Mouse (Mus musculus): Measurements from ENCODE around the gene Cptp. TPM values are rescaled to one million over a fixed set of nuclear protein-coding genes. Genes with fewer than 3 reads are reported as not detected.

Cptp gene
- polyA plus RNA-seq, 1 experiment: 19.6 TPM

- no peak for DNase-seq (ENCODE audit: extremely low spot score in 1 of 2, low spot score in 1 of 2)
Measured at GRCm38 (mm10) chr4:155889316-155889715, 20.1 kb upstream of the Cptp start.

DNA sequence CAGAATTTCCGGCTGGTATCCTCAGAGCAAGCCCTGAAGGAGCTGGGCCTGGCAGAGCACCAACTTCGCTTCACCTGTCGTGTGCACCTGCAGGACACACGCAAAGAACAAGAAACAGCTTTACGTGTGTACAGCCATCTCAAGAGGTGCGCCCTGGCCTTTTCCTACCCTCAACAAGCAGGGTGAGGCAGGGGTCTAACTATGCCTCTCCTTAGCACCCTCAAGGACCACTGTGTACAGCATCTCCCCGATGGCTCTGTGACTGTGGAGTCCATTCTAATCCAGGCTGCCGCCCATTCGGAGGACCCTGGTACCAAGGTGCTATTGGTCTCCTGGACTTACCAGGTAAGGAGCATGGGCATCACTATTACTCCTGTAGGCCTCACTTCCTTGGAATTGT, 18.9 kb upstream of the Cptp start:
- DNase-seq (ENCODE audit: extremely low spot score in 1 of 2, low spot score in 1 of 2): no peak

- no peak for DNase-seq (ENCODE audit: extremely low spot score in 1 of 2, low spot score in 1 of 2)
Measured at GRCm38 (mm10) chr4:155887674-155888073, 18.4 kb upstream of the Cptp start.

GRCm38 (mm10) chr4:155886330-155886729, 17.1 kb upstream of the Cptp start:
- no peak for DNase-seq (ENCODE audit: extremely low spot score in 1 of 2, low spot score in 1 of 2)

- no peak for DNase-seq (ENCODE audit: extremely low spot score in 1 of 2, low spot score in 1 of 2)
Measured at GRCm38 (mm10) chr4:155883587-155883986, 14.3 kb upstream of the Cptp start.

GRCm38 (mm10) chr4:155871404-155871803, 2.2 kb upstream of the Cptp start:
- DNase-seq (ENCODE audit: extremely low spot score in 1 of 2, low spot score in 1 of 2): no peak

GRCm38 (mm10) chr4:155868614-155869298, 484 bp downstream of the Cptp start:
- no peak for DNase-seq (ENCODE audit: extremely low spot score in 1 of 2, low spot score in 1 of 2)

- no peak for DNase-seq (ENCODE audit: extremely low spot score in 1 of 2, low spot score in 1 of 2)
Measured at GRCm38 (mm10) chr4:155863001-155863400, 6.2 kb downstream of the Cptp start, which contains the start of gene Tas1r3. Tas1r3 (minus strand) TSS chr4:155863362.

DNA sequence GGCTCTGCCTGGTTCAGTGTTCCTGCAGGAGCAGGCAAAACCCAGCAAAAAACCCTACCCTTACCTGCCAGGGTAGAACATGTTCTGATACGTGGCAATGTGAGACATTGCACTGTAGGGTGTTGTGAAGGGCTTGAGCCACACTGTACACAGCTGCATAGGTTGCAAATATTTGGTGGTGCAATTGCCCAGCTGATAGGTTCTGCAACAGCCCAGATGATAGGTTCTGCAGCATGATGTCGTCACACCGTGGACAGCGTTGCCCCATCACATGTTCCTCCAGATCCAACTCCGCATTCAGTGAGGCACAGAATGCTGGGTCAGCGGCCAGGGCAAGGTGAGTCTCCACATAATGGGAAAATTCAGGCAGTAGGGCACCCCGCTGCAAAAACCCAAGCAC, 7.5 kb downstream of the Cptp start:
- no peak for DNase-seq (ENCODE audit: extremely low spot score in 1 of 2, low spot score in 1 of 2)

DNA sequence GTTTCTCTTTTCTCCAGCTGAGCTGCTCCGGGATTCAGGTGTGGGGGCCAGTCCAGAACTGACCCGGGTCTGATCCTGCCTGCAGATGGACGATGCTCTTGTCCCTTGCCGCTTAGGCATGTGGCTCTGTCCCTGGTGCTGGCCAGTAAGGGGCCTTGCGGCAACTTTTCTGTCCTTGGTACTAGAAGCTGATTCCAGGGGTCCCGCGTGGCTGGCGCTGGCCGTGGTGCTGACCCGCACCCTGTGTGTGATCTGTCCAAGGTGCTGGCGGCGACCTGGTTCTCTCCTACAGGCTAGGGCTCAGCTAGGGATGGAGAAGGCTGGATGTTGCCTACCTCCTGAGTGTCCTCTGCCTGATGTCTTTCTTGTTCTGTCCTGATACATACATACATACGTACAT, 9.9 kb downstream of the Cptp start:
- DNase-seq (ENCODE audit: extremely low spot score in 1 of 2, low spot score in 1 of 2): no peak

DNA sequence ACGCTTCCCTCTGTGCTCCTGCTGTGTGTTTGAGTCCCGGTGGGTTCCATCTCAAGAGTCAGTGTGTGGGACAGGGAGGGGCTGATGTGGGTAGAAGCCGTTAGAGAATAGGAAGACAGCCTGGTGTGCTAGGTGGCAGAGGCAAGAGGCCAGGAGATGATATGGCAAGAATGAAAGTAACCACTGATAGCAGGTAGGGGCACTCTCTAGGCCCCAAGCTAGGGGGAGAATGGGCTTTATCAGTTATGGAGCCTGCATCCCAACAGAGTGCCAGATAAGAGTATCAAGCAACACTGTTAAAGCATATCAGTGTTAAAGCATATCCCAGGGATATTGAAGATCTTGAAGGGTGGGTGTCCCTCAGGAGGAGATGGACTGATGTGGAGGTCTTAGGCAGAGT, 12.4 kb downstream of the Cptp start:
- DNase-seq (ENCODE audit: extremely low spot score in 1 of 2, low spot score in 1 of 2): no peak

DNA sequence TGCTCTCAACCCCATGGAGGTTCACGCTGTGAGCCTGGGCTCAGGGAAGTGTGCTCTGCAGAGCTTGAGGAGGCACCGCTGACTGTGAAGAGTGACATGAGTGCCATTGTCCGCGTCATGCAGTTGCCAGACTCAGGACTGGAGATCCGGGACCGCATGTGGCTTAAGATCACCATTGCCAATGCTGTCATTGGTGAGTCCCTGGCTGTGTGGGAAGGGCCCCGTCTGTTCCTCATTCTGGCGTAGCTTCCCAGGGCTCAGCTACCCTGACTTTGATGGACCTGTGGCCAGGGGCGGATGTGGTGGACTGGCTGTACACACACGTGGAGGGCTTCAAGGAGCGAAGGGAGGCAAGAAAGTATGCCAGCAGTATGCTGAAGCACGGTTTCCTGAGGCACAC, 13.2 kb downstream of the Cptp start:
- DNase-seq (ENCODE audit: extremely low spot score in 1 of 2, low spot score in 1 of 2): no peak

GRCm38 (mm10) chr4:155854991-155855390, 14.2 kb downstream of the Cptp start:
- no peak for DNase-seq (ENCODE audit: extremely low spot score in 1 of 2, low spot score in 1 of 2)

DNA sequence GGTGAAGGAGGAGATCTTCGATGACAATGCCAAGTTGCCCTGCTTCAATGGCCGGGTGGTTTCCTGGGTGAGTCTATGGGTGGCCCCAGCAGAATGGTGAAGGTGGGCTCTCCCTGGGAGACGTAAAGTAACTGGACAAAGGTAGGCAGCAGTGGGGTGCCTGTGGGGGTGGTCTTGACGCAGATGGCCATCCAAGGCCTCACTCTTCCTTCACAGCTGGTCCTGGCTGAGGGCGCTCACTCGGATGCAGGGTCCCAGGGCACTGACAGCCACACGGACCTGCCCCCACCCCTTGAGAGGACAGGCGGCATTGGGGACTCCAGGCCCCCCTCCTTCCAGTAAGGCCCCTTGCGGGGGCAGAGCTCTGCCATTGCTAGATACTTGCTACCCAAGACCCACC, 15.8 kb downstream of the Cptp start:
- DNase-seq (ENCODE audit: extremely low spot score in 1 of 2, low spot score in 1 of 2): no peak

DNA sequence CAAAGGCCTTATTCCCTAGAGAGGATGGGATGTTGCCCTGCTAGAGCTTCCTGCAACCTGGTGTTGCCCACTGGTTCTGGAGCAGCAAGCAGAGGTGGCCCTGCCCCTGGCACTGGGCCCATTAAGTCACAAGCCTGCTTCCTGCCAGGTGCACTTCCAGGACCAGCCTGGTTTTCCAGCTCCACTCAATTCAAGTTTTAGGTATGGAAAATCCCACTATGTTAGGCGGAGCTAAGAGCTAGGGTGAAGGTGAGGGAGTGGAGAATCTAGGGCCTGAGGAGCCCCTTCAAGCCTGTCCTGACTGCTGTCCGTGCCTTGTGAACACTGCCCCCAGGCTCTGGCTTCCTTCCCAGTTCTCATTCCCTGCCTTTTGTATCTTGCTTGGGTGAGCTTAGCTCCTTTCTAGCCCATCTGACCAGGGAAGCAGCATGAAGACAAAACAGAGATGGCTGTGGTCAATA, 17.3 kb downstream of the Cptp start:
- no peak for DNase-seq (ENCODE audit: extremely low spot score in 1 of 2, low spot score in 1 of 2)

DNA sequence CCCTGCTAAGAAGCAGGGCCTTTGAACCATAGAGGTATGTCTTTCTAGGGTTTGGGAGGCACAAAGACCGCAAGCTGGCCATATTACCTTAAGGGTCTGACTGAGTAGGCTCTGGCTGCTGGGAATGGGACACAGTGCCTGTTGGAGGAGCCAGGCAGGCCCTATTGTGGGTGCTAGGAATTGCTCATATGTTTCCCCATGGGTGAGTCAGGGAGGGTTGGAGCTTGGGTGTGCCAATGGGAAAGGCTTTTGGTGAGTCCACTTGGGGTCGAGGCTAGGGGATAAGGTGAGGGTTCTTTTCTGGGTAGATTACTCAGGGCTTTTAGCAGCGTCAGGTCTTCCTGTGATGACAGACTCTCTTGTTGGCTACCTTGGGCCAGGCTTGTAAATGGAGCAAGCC, 17.9 kb downstream of the Cptp start:
- no peak for DNase-seq (ENCODE audit: extremely low spot score in 1 of 2, low spot score in 1 of 2)

- DNase-seq (ENCODE audit: extremely low spot score in 1 of 2, low spot score in 1 of 2): no peak
Measured at GRCm38 (mm10) chr4:155849792-155850451, 19.3 kb downstream of the Cptp start.

DNA sequence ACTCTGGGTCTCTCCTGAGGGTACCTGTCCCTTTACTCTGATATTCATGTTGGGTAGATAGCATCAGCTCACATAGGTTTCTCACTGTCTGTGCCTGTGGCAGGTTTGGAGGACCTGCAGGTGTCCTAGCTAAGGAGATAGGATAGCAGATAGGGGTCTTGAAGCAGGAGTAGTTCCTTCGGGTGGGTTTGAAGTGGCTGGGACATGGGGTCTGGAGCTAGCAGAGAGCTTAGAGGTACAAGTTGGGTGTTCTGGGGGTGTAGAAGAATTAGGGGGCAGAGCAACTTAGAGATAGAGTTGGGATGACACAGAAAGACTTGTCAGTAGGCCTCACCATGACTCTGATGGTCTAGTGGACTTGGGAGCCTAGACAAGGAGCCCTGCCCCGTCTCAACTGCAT, 19.8 kb downstream of the Cptp start:
- no peak for DNase-seq (ENCODE audit: extremely low spot score in 1 of 2, low spot score in 1 of 2)

GRCm38 (mm10) chr4:155848434-155849095, 20.7 kb downstream of the Cptp start:
- no peak for DNase-seq (ENCODE audit: extremely low spot score in 1 of 2, low spot score in 1 of 2)

GRCm38 (mm10) chr4:155847591-155848352, 21.5 kb downstream of the Cptp start:
- DNase-seq (ENCODE audit: extremely low spot score in 1 of 2, low spot score in 1 of 2): no peak
